Mouse (Mus musculus): ENCODE measurements around the gene Tor1a.
A peak's percentile ranks its signal among the peaks of the same experiment; 100 is the strongest.
"Not testable (repeated sequence)": the region's sequence is repeated elsewhere in the genome, so short reads cannot be mapped to it uniquely, and the experiment has no call there.

Tor1a gene

DNA sequence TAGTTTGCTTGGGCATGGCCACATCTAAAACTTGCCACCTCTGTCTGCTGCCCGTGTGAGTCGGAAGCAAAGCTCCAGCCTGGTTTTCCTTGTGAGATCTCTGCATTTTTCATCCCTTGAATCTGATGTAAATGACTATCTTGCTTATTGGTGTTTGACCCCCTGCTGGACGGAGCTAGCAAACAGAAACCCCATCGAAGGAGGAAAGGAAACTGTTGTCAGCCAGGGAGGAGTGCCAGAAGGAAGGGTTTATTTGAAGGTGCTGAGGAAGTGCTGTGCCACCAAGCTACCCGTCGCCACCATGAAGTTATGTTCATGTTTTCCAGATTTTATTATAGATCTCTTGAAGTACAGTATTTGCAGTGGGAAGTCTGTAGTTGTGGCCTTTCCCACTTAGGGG is 12.9 kb downstream of the Tor1a start:
- DNase-seq (ENCODE audit: low read depth, low spot score) = no peak

DNA sequence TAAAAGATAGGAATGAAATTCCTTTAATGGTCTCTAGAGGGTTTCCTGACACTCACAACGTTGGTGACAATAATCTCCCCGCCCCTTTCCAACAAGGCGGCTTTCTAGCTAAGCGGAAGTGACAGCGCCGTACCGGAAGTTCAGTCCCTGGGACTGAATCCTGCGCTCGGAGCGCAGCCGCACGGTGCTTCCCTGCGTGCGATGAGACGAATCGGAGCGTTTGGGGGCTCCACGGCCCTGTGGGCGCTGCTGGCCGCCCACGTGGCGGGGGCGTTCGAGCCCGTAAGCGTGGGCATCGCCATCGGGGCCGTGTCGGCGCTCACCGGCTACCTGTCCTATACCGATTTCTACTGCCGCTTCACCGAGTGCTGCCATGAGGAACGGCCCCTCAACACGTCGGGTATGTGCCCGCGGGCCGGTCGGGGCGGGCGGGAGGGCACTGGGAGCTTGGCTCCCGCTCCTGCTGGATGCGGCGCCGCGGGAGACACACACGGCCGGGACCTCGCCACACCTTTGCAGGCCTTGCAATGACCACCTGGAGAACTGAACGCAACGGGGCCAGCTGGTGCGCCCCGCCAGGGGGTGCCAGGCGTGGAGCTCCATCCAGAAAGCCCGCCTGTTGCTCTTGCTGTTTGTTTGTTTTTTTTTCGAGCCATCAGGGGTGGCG is 14.8 kb downstream of the Tor1a start, which contains the start of gene Tor1b:
Gene Tor1b, plus strand, starts transcription at position 136 of the 667 bp plus-strand sequence.
- peak; percentile 89 for DNase-seq (ENCODE audit: low read depth, low spot score)

- DNase-seq (ENCODE audit: low read depth, low spot score) = no peak
Measured at GRCm38 (mm10) chr2:30952457-30952823, 15.3 kb downstream of the Tor1a start.

GRCm38 (mm10) chr2:30942603-30943011 is 25.1 kb downstream of the Tor1a start:
- peak; percentile 91 for DNase-seq (ENCODE audit: low read depth, low spot score)

DNA sequence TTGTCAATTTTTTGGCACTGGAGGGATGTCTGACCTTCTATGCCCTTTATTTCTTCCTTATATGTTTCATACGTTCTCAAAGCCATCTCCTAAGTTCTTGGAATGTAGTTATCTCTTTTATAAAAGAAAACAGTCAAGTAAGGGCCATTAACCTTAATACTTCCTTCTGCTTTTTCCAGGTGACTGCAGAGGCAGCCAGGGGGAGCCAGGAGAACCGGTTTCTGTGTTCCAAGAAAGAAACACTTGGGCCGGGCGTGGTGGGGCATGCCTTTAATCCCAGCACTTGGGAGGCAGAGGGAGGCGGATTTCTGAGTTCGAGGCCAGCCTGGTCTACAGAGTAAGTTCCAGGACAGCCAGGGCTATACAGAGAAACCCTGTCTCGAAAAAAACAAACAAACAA is 25.6 kb downstream of the Tor1a start:
- DNase-seq (ENCODE audit: low read depth, low spot score) = not testable (repeated sequence)

- DNase-seq (ENCODE audit: low read depth, low spot score) = no peak
Measured at GRCm38 (mm10) chr2:30941586-30941985, 26.1 kb downstream of the Tor1a start.

DNA sequence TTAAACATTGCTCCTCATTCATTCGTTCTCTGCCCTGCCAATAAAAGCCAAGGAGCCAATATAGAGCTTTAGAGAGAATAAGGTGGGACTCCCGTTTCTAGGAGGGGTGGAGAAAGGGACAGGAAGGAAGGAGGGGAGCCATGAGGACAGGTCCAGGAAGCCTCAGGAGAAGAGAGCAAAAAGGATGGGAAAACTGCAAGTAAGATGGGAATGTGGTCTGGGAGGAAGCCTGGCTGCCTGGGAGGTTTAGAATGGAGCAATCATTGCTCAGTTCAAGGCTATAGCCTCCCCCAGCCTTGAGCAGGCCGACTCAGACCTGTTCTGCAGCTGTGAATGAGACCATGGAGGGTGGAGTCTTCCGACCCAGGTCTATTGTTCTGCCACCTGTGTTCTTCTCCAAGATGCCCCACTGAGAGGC is 29.1 kb downstream of the Tor1a start:
- DNase-seq (ENCODE audit: low read depth, low spot score) = no peak

DNA sequence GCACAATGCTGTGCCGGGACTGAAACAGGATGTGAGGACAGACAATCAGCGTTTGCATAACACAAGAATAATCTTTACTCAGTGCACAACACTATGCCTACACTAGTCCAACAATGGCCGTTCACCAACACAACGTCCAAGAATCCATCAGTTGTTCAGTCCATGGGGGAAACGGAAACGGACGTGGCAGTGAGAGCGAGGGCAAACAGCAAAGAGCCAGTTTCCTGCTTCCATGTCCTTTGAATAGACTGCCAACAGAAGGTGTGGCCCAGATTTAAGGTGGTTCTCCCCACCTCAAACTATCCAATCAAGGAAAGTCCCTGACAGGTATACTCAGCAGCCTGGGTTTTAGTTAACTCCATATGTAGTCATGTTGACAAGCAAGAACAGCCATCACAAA is 30.0 kb downstream of the Tor1a start:
- DNase-seq (ENCODE audit: low read depth, low spot score) = no peak

- no peak for DNase-seq (ENCODE audit: low read depth, low spot score)
Measured at GRCm38 (mm10) chr2:30936808-30937207, 30.9 kb downstream of the Tor1a start.

GRCm38 (mm10) chr2:30933917-30934450 is 33.7 kb downstream of the Tor1a start:
- peak; percentile 84 for DNase-seq (ENCODE audit: low read depth, low spot score)

- no peak for DNase-seq (ENCODE audit: low read depth, low spot score)
Measured at GRCm38 (mm10) chr2:30933032-30933431, 34.7 kb downstream of the Tor1a start.

GRCm38 (mm10) chr2:30931922-30932321 is 35.8 kb downstream of the Tor1a start:
- DNase-seq (ENCODE audit: low read depth, low spot score) = no peak

DNA sequence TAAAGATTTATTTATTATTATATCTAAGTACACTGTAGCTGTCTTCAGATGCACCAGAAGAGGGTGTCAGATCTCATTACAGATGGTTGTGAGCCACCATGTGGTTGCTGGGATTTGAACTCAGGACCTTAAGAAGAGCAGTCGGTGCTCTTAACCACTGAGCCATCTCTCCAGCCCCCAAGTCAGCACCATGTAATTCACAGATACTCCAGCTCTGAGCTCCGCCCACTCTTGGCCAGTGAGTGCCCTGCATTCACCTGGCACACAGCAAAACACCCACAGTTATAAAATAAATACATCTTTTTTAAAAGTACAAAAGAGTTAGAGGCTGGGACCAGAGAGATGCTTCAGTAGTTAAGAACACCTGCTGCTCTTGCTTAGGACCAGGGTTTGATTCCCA is 36.9 kb downstream of the Tor1a start:
- not testable (repeated sequence) for DNase-seq (ENCODE audit: low read depth, low spot score)

DNA sequence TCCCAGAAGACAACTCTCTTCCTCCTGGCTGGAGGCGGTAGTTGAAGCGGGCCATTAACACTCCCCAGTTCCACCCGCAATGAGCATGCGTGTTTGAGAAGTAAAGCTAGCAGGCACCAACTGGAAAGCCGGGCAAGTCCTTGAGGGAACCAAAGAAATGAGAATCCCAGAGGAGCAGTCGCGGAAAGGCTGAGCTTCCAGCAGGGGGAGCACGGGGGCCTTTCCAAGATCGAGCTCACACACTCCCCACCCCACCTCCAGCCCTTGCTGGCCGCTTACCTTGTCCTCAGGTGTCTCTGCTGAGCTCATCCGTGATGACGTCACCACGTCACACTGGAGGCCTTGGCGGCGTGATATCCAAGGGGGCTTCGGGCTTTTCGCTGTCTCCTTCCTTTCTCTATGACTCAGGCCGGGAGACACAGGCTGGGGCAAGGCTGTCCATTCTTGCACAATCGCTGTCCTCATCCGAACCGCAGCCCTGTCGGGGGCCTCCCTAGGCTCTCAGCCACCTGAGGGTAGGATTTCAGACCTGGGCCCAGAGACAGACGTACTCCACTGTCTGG is 38.2 kb downstream of the Tor1a start, which contains the start of gene Ptges:
Gene Ptges, minus strand, starts transcription at position 381 of the 563 bp plus-strand sequence.
- DNase-seq (ENCODE audit: low read depth, low spot score) = peak; percentile 73

- no peak for DNase-seq (ENCODE audit: low read depth, low spot score)
Measured at GRCm38 (mm10) chr2:30928893-30929482, 38.7 kb downstream of the Tor1a start.

DNA sequence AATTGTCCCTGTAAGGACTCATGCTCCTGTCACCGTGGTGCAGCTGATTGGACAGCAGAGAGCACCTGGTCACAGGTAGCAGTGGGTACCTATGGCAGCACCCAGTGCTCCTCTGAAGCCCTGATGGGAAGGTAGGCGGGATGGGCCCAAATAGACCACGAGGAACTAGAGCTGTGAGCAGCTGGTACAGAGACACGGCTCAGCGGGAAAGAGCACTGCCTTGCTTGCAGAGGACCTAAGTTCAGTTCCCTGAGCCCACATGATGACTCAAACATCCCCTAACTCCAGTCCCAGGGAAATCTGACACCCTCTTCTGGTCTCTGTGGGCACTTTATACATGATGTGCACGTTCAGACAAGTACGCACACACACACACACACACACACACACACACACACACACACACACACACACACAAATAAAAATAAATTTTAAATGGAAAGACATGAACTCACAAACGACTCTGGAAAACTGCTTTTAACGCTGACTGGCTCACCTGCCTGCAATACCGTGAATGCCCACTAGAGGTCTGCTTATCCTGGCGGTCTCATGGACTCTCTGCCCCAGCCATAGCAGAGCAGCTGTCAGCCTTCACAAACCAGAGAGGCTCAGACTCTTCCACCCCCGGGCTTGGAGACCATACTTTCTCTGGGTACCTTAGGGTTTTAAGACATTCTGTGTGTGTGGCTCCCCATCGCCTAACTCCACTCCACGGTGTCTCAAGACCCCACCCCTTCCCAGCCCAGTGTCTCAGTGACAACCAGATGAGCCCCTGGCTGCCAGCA is 39.7 kb downstream of the Tor1a start:
- peak; percentile 81 for DNase-seq (ENCODE audit: low read depth, low spot score)

DNA sequence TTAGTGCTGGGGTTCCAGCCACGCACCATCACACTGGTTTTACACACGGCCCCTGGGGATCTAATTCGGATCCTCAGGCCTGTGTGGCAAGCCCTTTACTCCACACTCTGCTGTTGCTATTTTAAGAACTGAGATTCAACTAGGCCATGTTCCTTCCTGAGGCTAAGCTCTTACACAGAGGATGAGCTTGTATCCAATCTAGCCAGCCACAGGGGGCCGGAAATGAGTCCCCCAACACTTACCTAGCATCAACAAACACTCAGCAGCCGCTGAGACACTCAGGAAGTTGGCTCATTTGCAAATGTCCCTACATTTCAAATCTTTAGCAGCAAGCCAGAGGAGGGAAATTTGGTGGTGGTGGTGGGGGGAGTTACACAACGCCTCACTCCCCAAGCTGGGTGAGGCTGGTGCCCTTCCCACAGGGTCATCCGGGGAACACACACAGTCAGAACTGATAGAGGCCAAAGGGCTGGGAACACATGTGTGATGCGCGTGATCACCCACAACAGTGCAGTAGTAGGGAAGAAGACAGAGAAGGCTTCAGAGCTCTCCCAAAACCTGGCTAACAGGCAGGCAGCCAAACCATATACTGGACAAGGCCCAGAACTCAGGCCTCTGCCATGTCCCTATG is 40.5 kb downstream of the Tor1a start:
- no peak for DNase-seq (ENCODE audit: low read depth, low spot score)

- DNase-seq (ENCODE audit: low read depth, low spot score) = no peak
Measured at GRCm38 (mm10) chr2:30926381-30926780, 41.4 kb downstream of the Tor1a start.

GRCm38 (mm10) chr2:30925181-30925580 is 42.6 kb downstream of the Tor1a start:
- DNase-seq (ENCODE audit: low read depth, low spot score) = no peak

- DNase-seq (ENCODE audit: low read depth, low spot score) = no peak
Measured at GRCm38 (mm10) chr2:30923099-30923498, 44.6 kb downstream of the Tor1a start.

- no peak for DNase-seq (ENCODE audit: low read depth, low spot score)
Measured at GRCm38 (mm10) chr2:30920216-30920615, 47.5 kb downstream of the Tor1a start.
